Mouse (Mus musculus): ENCODE results near the gene Cbr4.

GRCm38 (mm10) chr8:61555343-61555742, 67.8 kb downstream of the Cbr4 start:
- TF ChIP-seq CTCF (IDR thresholded peaks at IDR 0.05; ENCODE audit: insufficient read depth, low read length), result no peak
- TF ChIP-seq POLR2A (IDR thresholded peaks at IDR 0.05; ENCODE audit: borderline replicate concordance, extremely low read depth, low read depth, low read length), result no peak
